Mouse (Mus musculus) liver, embryonic 14.5 days (tissue): ENCODE measurements around the gene Sox8.

Source experiments
- CTCF ChIP-seq: IDR thresholded peaks from 2 replicates; pipeline ENCODE4 v1.5.1; 2016; ENCODE audit warnings: antibody characterized with exemption, low read depth, control low read depth
- EP300 ChIP-seq: IDR thresholded peaks from 2 replicates; pipeline ENCODE4 v1.6.1; 2016; ENCODE audit warnings: antibody characterized with exemption, low read depth

GRCm38 (mm10) chr17:25519511-25519910, 51.0 kb downstream of the Sox8 start:
- TF ChIP-seq CTCF (no peak), EP300 (no peak)
